Mouse (Mus musculus) E14TG2a.4 (cell line): ENCODE results near the gene Fam71b.
"Not testable (repeated sequence)": the region's sequence is repeated elsewhere in the genome, so short reads cannot be mapped to it uniquely, and the experiment has no call there.

Experiments used
- CTCF ChIP-seq: conservative IDR thresholded peaks from 2 replicates; pipeline ENCODE4 v1.5.1; 2014; ENCODE audit warnings: low read length
- NANOG ChIP-seq: IDR thresholded peaks from 2 replicates; pipeline ENCODE4 v1.6.1; 2014; ENCODE audit warnings: borderline replicate concordance, low read length, mixed read lengths
- POU5F1 ChIP-seq: IDR thresholded peaks from 2 replicates; pipeline ENCODE4 v1.6.1; 2014; ENCODE audit warnings: low read length, borderline replicate concordance

DNA sequence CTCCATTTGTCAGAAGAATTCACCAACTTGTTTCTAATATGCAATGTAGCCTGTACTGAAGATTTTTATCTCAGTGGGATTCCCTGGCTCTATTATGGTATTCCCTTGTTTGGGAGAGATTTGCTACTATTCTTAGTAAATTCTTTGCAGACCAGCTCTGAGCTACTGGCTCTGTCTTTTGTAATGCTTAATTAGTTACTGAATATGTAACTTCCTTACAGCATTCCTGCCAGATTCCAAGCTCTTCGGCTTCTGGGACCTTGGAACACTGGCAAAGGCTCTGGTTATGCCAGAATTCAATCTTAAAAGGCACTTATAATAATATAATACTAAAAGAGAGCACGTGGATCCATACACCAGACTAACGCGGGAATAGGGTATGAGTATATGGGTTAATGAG lies 31.8 kb downstream of the Fam71b start:
- not testable (repeated sequence) for TF ChIP-seq CTCF, POU5F1, NANOG
